Comparison of ENCODE assay signal across 8 mouse cellular contexts in the genomic region with DNA sequence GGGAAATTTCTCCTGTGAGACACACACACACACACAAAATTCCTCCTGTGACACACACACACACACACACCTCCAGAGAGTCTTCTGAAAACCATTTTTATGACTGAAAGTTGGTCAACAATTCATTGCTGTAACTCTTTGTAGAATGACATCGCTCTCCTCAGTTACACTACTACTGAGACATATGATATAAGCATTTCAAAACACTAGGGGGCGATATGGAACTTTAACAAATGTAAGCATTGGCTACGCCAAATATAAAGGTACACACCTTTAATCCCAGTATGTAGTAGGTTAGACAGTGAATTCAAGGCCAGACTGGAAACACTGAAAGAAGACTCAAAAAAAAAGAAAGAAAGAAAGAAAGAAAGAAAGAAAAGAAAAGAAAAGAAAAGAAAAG. TPM values are rescaled to one million over a fixed set of nuclear protein-coding genes. Genes with fewer than 3 reads are reported as not detected.
DNase-seq lines count a peak whose midpoint lies in the region; ATAC-seq and TF ChIP-seq lines count a peak whose summit lies in the region.

No protein-coding gene starts in this region.

- no peak for TF ChIP-seq POLR2A in brain, embryonic 14.5 days (IDR thresholded peaks at IDR 0.05; ENCODE audit: borderline replicate concordance, extremely low read depth, insufficient read depth, insufficient read length, poor library complexity, severe bottlenecking)

- peak; percentile 27 for DNase-seq in brain, embryonic 14.5 days (ENCODE audit: low read depth)
- peak; percentile 73 for DNase-seq in lung, postnatal 25 days (ENCODE audit: low spot score)
- no peak for DNase-seq in adrenal gland, adult 18-20 months (ENCODE audit: low spot score in 2 of 2)
- no peak for DNase-seq in layer of hippocampus, postnatal 10 days (ENCODE audit: low spot score in 2 of 2)
- no peak for DNase-seq in adrenal gland, postnatal 36 days

- no peak overlapping the region for H3K4me3 ChIP-seq in intestine, embryonic 16.5 days (ENCODE audit: low read length)
- H3K4me3 ChIP-seq in intestine, embryonic 15.5 days (replicated peaks), result no peak overlapping the region
- no peak overlapping the region for H3K4me3 ChIP-seq in E14TG2a.4 (replicated peaks; ENCODE audit: low read length)

- 0 out of 2 replicates have a peak, but pooled peaks have one; percentile 44 for ATAC-seq in intestine, embryonic 16.5 days
- no peak; the same call in 1 of the 2 replicates for ATAC-seq in intestine, embryonic 15.5 days

- WGBS in intestine, embryonic 16.5 days, result 62% methylated on average over 3 of the region's 3 CpGs
- 61% methylated on average over 3 of the region's 3 CpGs for WGBS in intestine, embryonic 15.5 days

- H3K27ac ChIP-seq in intestine, embryonic 16.5 days (ENCODE audit: low read length), result no peak overlapping the region
- no peak overlapping the region for H3K27ac ChIP-seq in intestine, embryonic 15.5 days

- H3K36me3 ChIP-seq in intestine, embryonic 16.5 days (ENCODE audit: control insufficient read depth, insufficient read depth, low read length), result no peaks in the 10 kb centered on the region
- no peaks in the 10 kb centered on the region for H3K36me3 ChIP-seq in intestine, embryonic 15.5 days
- H3K36me3 ChIP-seq in E14TG2a.4 (ENCODE audit: insufficient read depth, low read length), result peaks cover 16% of the 10 kb centered on the region; the same call in 1 of the 2 replicates

- H3K4me1 ChIP-seq in intestine, embryonic 16.5 days (ENCODE audit: control insufficient read depth, insufficient read depth, low read length), result peaks cover 6% of the 10 kb centered on the region
- H3K4me1 ChIP-seq in intestine, embryonic 15.5 days (replicated peaks), result no peaks in the 10 kb centered on the region
- peaks cover 13% of the 10 kb centered on the region for H3K4me1 ChIP-seq in E14TG2a.4 (replicated peaks; ENCODE audit: low read depth, low read length)

- TF ChIP-seq CTCF in E14TG2a.4 (conservative IDR thresholded peaks at IDR 0.05; ENCODE audit: low read length), result peak; percentile 50
- no peak for TF ChIP-seq CTCF in brain, embryonic 14.5 days (IDR thresholded peaks at IDR 0.05; ENCODE audit: borderline replicate concordance, extremely low read depth, insufficient read depth, insufficient read length)

- H3K9me3 ChIP-seq in intestine, embryonic 16.5 days (ENCODE audit: control insufficient read depth, low read length), result no peaks in the 10 kb centered on the region
- no peaks in the 10 kb centered on the region for H3K9me3 ChIP-seq in intestine, embryonic 15.5 days
- H3K9me3 ChIP-seq in E14TG2a.4 (ENCODE audit: low read length), result no peaks in the 10 kb centered on the region

- no peaks in the 10 kb centered on the region for H3K27me3 ChIP-seq in intestine, embryonic 16.5 days (replicated peaks; ENCODE audit: control insufficient read depth, insufficient read depth, low read length)
- H3K27me3 ChIP-seq in intestine, embryonic 15.5 days (replicated peaks), result no peaks in the 10 kb centered on the region
- no peaks in the 10 kb centered on the region for H3K27me3 ChIP-seq in E14TG2a.4 (ENCODE audit: insufficient read depth, low read length)

- no peak overlapping the region for H3K9ac ChIP-seq in intestine, embryonic 16.5 days (ENCODE audit: low read depth, low read length)
- no peak overlapping the region for H3K9ac ChIP-seq in intestine, embryonic 15.5 days

- no peak overlapping the region for H3K4me2 ChIP-seq in intestine, embryonic 16.5 days (ENCODE audit: low read depth, low read length)
- no peak overlapping the region for H3K4me2 ChIP-seq in intestine, embryonic 15.5 days (replicated peaks)

RNA-seq across cellular contexts. Expression of a gene that starts 18.7 kb away (rescaled TPM):
- 14.7 and 16.1 TPM in 2 replicates for polyA plus RNA-seq in intestine, embryonic 16.5 days (2015; fragmentation: Nextera tagmentation; extraction: Ambion mirVana)
- 20.8 and 21.1 TPM in 2 replicates for polyA plus RNA-seq in intestine, embryonic 15.5 days (2015; fragmentation: Nextera tagmentation; extraction: Ambion mirVana)
- 34.5 and 41.5 TPM in 2 replicates for polyA plus RNA-seq in brain, embryonic 14.5 days (2012; rRNA removed)
- total RNA-seq in adrenal gland, adult 18-20 months (2021), result 10 to 100 TPM; 20.9 to 26.9 TPM
- total RNA-seq in layer of hippocampus, postnatal 10 days (2021), result 10 to 100 TPM; 55.9 to 63.9 TPM
- total RNA-seq in adrenal gland, postnatal 36 days (2021), result 10 to 100 TPM; 34.7 TPM

Comparison
In these comparisons a context has a peak if more than half of its experiments do, and no peak if none do; other contexts are left out.
1. DNase-seq: peak in brain, embryonic 14.5 days (single experiment) and lung, postnatal 25 days (single experiment); none in adrenal gland, adult 18-20 months (0 of 2), layer of hippocampus, postnatal 10 days (0 of 2) and adrenal gland, postnatal 36 days (0 of 2).